Mouse (Mus musculus): ENCODE data around the gene Heatr3.
"Not testable (repeated sequence)": the region's sequence is repeated elsewhere in the genome, so short reads cannot be mapped to it uniquely, and the experiment has no call there.

Gene Heatr3

GRCm38 (mm10) chr8:88198551-88198944, 60.9 kb downstream of the Heatr3 start:
- DNase-seq, result no peak

DNA sequence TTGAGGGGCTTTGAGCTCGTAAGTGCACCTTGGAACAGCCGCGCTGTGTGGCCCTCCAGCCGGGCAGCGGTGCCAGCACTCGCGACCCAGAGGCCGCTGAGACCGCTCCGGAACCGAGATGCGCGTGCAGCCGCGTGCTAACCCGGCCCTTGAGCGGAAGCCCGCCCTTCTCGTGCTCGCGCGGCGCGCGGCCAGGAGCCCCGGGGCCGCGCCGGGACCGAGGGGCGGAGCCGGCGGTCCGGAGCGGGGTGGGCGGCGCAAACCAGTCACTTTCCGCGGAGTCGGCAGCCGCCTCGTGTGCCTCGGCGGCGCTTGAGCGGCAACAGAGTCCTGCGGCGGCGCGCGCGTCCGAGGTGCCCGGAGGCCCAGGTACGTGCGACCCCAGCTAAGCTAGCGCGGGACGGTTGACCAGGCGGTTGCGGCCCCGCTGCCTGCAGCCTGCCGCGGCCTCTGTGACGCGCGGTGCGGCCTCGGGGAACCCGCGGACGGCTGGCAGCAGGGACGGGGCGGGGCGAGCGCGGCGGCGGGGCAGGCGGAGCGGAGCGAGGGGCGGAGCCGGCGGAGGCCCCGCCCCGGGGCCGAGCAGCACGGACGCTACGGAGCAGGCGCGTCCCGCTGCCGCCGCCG, 61.4 kb downstream of the Heatr3 start, which contains the start of gene Tent4b:
TSS of gene Tent4b (plus strand) at position 269 of the 627 bp plus-strand sequence.
- peak; percentile 96 for DNase-seq

GRCm38 (mm10) chr8:88199700-88200601, 62.3 kb downstream of the Heatr3 start:
- DNase-seq, result peak; percentile 67

DNA sequence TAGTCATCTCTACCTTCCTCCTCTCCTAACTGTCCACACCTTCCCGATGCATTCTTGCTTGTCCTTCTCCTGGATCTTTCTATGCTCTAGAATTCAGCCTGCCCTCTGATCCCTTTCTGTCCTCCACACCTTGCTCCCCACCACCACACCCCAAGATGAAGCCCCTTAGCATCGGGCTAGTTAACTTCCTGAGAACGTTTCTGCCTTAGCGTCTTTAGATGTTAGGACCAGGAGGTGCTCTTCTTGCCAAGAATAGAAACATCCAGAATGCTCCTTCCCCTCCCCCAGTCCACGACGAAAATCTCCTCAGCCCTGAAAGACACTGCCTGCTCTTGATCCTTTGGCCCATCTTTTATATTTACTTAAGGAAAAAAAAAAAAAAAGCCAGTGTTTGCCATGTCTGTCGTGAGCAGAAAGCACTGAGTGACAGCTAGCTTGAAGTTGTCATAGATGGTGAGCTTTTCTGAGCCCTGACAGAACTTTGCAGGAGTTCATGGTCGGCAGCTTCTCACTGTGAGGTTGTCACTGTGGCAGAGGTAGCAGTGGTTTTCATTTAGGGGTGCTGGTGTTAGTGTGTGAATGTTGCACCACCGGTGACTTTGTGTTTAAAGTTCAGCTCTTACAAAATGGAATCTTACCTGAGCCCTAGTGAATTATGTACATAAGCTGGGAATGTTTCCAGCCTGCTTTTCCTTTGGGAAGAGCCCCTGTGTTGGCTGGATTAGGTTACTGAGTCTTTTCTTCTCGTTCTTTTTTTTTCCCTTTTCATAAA, 63.3 kb downstream of the Heatr3 start:
- DNase-seq, result peak; percentile 20

- no peak for DNase-seq
Measured at GRCm38 (mm10) chr8:88201641-88202040, 64.0 kb downstream of the Heatr3 start.

DNA sequence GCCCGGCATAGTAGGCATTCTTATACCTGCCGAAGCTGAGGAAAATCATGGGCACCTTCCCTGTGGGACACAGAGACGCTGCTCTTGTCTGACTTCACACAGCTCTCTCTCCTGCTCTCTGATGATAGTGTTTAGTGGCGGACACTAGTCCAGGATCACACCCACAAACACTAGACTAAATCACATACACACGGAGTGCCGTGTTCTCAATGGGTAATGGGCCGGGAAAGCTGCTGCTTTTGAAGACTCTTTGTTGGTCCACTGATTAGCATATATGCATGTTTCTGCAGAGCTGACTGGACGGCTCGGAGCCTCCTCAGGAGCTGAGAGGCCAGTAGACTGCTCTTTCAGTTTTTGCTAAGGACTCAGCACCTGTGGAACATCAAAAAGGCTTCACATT, 68.4 kb downstream of the Heatr3 start:
- DNase-seq, result no peak

GRCm38 (mm10) chr8:88207121-88207821, 69.6 kb downstream of the Heatr3 start:
- DNase-seq, result no peak

GRCm38 (mm10) chr8:88209930-88210827, 72.5 kb downstream of the Heatr3 start:
- DNase-seq, result not testable (repeated sequence)

- DNase-seq, result peak; percentile 41
Measured at GRCm38 (mm10) chr8:88221353-88221752, 83.7 kb downstream of the Heatr3 start.

Data from thymus, postnatal 4 days (tissue).